Mouse (Mus musculus) megakaryocyte, embryonic 14.5 days (primary cell): Measurements from ENCODE around the gene Eno3.

Experiments
- FLI1 ChIP-seq: IDR thresholded peaks from 2 replicates; pipeline ENCODE4 v1.6.1; 2012; ENCODE audit warnings: low read length, inconsistent platforms, mixed read lengths
- GATA1 ChIP-seq: IDR thresholded peaks from 3 replicates; pipeline ENCODE4 v1.6.1; 2012; ENCODE audit warnings: mixed read lengths, low read length, inconsistent platforms, borderline replicate concordance

GRCm38 (mm10) chr11:70664741-70665140, 7.7 kb downstream of the Eno3 start:
- TF ChIP-seq GATA1 (no peak), FLI1 (no peak)
